Comparison of ENCODE assay signal across 9 mouse cellular contexts in the genomic region with DNA sequence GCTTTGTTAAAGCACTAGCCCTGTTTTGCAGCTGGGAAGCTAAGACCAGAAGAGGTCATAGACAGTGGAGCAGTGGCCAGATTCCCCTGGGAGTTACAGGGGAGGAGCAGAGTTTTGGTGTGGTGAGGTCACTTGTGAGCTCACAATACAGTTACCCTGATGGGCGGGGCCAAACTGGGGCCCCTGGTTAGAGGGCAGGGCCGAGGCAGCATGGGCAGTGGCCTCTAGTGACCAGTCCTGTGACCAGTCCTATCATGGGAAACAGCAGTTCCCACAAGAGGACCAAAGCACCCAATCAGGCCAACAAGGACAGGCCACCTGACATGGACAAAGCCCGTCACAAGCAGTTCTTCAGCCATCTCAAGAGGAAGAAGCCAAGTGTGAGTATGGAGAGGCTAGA. TPM values are rescaled to one million over a fixed set of nuclear protein-coding genes. Genes with fewer than 3 reads are reported as not detected.
DNase-seq lines count a peak whose midpoint lies in the region; ATAC-seq lines count a peak whose summit lies in the region.
"Had no signal": no experiment of that assay in that cellular context is flagged by ENCODE, and none has a peak within 500 bp of the region (broad histone marks: within the 10 kb centered on the region; RNA-seq: fewer than 3 reads in every experiment).

No protein-coding gene starts in this region.

- no peak for DNase-seq in heart, postnatal 36 days
- DNase-seq in NIH3T3 (ENCODE audit: low read depth), result peak; percentile 73
- peak; percentile 37 to 60 for DNase-seq in heart, postnatal 10 days
- DNase-seq in right cerebral cortex, postnatal 36 days (ENCODE audit: low spot score in 2 of 2), result no peak
- no peak for DNase-seq in spleen, postnatal 14 days (ENCODE audit: low spot score in 2 of 2)

- no peaks in the 10 kb centered on the region for H3K9me3 ChIP-seq in heart, embryonic 11.5 days (replicated peaks; ENCODE audit: control insufficient read depth, low read length)
- H3K9me3 ChIP-seq in midbrain, embryonic 15.5 days, result no peaks in the 10 kb centered on the region

- H3K4me2 ChIP-seq in heart, embryonic 11.5 days, result peak overlapping the region; percentile 82; the same call in 1 of the 2 replicates
- H3K4me2 ChIP-seq in midbrain, embryonic 15.5 days, result peak overlapping the region; percentile 88

- H3K27ac ChIP-seq in heart, embryonic 11.5 days (ENCODE audit: low read depth, low read length), result no peak overlapping the region
- no peak overlapping the region for H3K27ac ChIP-seq in midbrain, embryonic 15.5 days

- 47% methylated on average over 3 of the region's 3 CpGs for WGBS in heart, embryonic 11.5 days (ENCODE audit: insufficient replicate concordance)
- 42% methylated on average over 3 of the region's 3 CpGs for WGBS in midbrain, embryonic 15.5 days

- no peak overlapping the region for H3K4me3 ChIP-seq in heart, embryonic 11.5 days (ENCODE audit: low read depth, low read length)
- no peak overlapping the region for H3K4me3 ChIP-seq in midbrain, embryonic 15.5 days

- no peak overlapping the region for H3K9ac ChIP-seq in heart, embryonic 11.5 days (ENCODE audit: low read depth, low read length)
- H3K9ac ChIP-seq in midbrain, embryonic 15.5 days, result no peak overlapping the region

- H3K4me1 ChIP-seq in heart, embryonic 11.5 days (ENCODE audit: control insufficient read depth, insufficient read depth, low read length), result peaks cover 12% of the 10 kb centered on the region; the same call in 1 of the 2 replicates
- H3K4me1 ChIP-seq in midbrain, embryonic 15.5 days, result peaks cover 26% of the 10 kb centered on the region

- peak; percentile 26; the same call in 1 of the 2 replicates for ATAC-seq in heart, embryonic 11.5 days (replicated peaks; ENCODE audit: insufficient number of reproducible peaks, low FRiP score, low TSS enrichment)
- ATAC-seq in midbrain, embryonic 15.5 days (replicated peaks), result no peak
- ATAC-seq in inflammation-experienced regulatory T-cells, adult 6 months, result no peak

- peaks cover 28% of the 10 kb centered on the region for H3K27me3 ChIP-seq in heart, embryonic 11.5 days (ENCODE audit: control insufficient read depth, insufficient read depth, low read length)
- H3K27me3 ChIP-seq in midbrain, embryonic 15.5 days (replicated peaks), result peaks cover 14% of the 10 kb centered on the region; the same call in 1 of the 2 replicates

- intact Hi-C loops in heart, postnatal 36 days (cut with DNase I), result no loop called here
- intact Hi-C loops in heart, postnatal 10 days (cut with DNase I), result no loop called here

- no peaks in the 10 kb centered on the region for H3K36me3 ChIP-seq in heart, embryonic 11.5 days (ENCODE audit: control insufficient read depth, insufficient read depth, low read length)
- H3K36me3 ChIP-seq in midbrain, embryonic 15.5 days (replicated peaks), result no peaks in the 10 kb centered on the region

RNA-seq across cellular contexts. Expression of a gene that starts 1.8 kb away (rescaled TPM):
- polyA plus RNA-seq in heart, embryonic 11.5 days (2014; fragmentation: Nextera tagmentation; extraction: Ambion mirVana), result 0.89 and 1.4 TPM in 2 replicates
- not detected for total RNA-seq in heart, postnatal 36 days (2021)
- total RNA-seq in heart, postnatal 10 days (2021), result under 1 TPM; 0.38 to 0.40 TPM
- 1.8 and 2.1 TPM in 2 replicates for polyA plus RNA-seq in midbrain, embryonic 15.5 days (2015; fragmentation: Nextera tagmentation; extraction: Ambion mirVana)
- polyA plus RNA-seq in inflammation-experienced regulatory T-cells, adult 6 months (2017; shearing (Covaris generic)), result not detected

RNA-seq across cellular contexts. Expression of a gene that starts 2.9 kb away (rescaled TPM):
- polyA plus RNA-seq in heart, embryonic 11.5 days (2014; fragmentation: Nextera tagmentation; extraction: Ambion mirVana), result not detected in 2 replicates
- total RNA-seq in heart, postnatal 36 days (2021), result not detected
- under 1 TPM in 1 of 2 experiments, not detected in 1; 0.22 TPM for total RNA-seq in heart, postnatal 10 days (2021)
- 0.36 and 0.60 TPM in 2 replicates for polyA plus RNA-seq in midbrain, embryonic 15.5 days (2015; fragmentation: Nextera tagmentation; extraction: Ambion mirVana)
- not detected for polyA plus RNA-seq in inflammation-experienced regulatory T-cells, adult 6 months (2017; shearing (Covaris generic))
- polyA plus RNA-seq: heart, embryonic 14.5 days had no signal

RNA-seq across cellular contexts. Expression of a gene that starts 10.0 kb away (rescaled TPM):
- 1.2 and 1.4 TPM in 2 replicates for polyA plus RNA-seq in heart, embryonic 11.5 days (2014; fragmentation: Nextera tagmentation; extraction: Ambion mirVana)
- under 1 TPM; 0.14 to 0.47 TPM for total RNA-seq in heart, postnatal 36 days (2021)
- total RNA-seq in heart, postnatal 10 days (2021), result 1 to 10 TPM; 1.3 to 1.8 TPM
- polyA plus RNA-seq in midbrain, embryonic 15.5 days (2015; fragmentation: Nextera tagmentation; extraction: Ambion mirVana), result 15.4 and 18.0 TPM in 2 replicates
- 1 to 10 TPM in 2 of 3 experiments, not detected in 1; 1.1 TPM for polyA plus RNA-seq in inflammation-experienced regulatory T-cells, adult 6 months (2017; shearing (Covaris generic))

RNA-seq across cellular contexts. Expression of a gene that starts 21.0 kb away (rescaled TPM):
- 6.5 and 7.8 TPM in 2 replicates for polyA plus RNA-seq in heart, embryonic 11.5 days (2014; fragmentation: Nextera tagmentation; extraction: Ambion mirVana)
- under 1 TPM; 0.61 to 0.73 TPM for total RNA-seq in heart, postnatal 36 days (2021)
- total RNA-seq in heart, postnatal 10 days (2021), result 10 to 100 TPM; 10.2 to 10.4 TPM
- polyA plus RNA-seq in midbrain, embryonic 15.5 days (2015; fragmentation: Nextera tagmentation; extraction: Ambion mirVana), result 5.4 and 7.1 TPM in 2 replicates
- 1 to 10 TPM; 1.3 to 2.6 (median 1.5) TPM for polyA plus RNA-seq in inflammation-experienced regulatory T-cells, adult 6 months (2017; shearing (Covaris generic))

RNA-seq across cellular contexts. Expression of a gene that starts 54.8 kb away (rescaled TPM):
- 21.4 and 23.5 TPM in 2 replicates for polyA plus RNA-seq in heart, embryonic 11.5 days (2014; fragmentation: Nextera tagmentation; extraction: Ambion mirVana)
- 10 to 100 TPM; 27.8 to 28.3 TPM for total RNA-seq in heart, postnatal 36 days (2021)
- 10 to 100 TPM; 25.7 to 26.8 TPM for total RNA-seq in heart, postnatal 10 days (2021)
- polyA plus RNA-seq in midbrain, embryonic 15.5 days (2015; fragmentation: Nextera tagmentation; extraction: Ambion mirVana), result 15.7 and 15.9 TPM in 2 replicates
- polyA plus RNA-seq in inflammation-experienced regulatory T-cells, adult 6 months (2017; shearing (Covaris generic)), result 10 to 100 TPM; 15.1 to 21.3 (median 20.2) TPM

Comparison
In these comparisons a context has a peak if more than half of its experiments do, and no peak if none do; other contexts are left out.
1. DNase-seq: peak in NIH3T3 (single experiment) and heart, postnatal 10 days (2 of 2); none in heart, postnatal 36 days (0 of 2), right cerebral cortex, postnatal 36 days (0 of 2) and spleen, postnatal 14 days (0 of 2).